1 mouse cellular context compared by ENCODE assay signal in the genomic region with DNA sequence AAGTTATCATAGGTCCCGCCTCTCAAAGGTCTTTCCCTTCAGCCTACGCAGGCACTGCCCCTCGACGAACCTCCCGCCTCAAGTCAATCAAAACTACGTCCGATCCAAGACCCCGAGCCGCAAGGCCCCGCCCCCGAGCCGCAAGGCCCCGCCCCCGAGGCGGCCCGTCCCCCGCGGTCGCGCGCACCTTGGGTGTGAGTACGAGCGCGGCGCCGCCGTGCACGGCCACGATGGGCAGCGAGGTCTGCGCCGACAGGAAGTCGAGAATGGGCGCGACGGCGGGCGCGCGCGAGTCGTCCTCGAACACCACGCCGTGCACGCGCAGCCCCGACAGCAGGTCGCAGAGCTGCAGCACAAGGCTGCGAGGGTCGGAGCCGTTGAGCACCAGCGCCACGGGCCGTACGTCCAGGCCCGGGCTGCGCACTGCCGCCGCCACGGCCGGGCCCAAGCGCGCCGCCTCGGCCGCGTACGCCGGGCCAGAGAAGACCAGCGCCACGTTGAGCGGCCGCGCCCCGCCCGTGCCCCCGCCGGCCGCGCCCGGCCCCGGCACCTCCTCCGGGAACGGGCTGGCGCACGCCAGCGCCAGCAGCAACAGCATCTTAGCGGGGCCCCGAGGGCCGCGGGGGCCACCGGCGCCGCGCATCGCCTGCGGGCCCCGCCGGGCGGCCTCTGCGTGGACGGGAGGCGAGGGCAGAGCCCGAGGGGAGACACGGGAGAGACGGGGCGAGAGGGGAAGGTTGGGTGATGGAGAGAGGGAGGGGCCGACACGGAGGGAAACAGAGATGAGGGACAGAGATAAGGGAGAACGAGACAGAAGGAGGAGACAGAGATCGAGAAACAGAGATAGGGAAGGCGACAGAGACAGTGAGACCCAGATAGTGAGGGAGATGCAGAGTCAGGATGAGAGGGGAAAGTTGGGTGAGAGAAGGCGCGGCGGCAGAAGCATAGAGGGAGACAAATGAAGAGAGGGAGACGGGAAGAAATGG.
A peak's percentile ranks its signal among the peaks of the same experiment; 100 is the strongest.
TF ChIP-seq lines count a peak whose summit lies in the region.

No protein-coding gene starts in this region.

TF ChIP-seq in MEL, 35 proteins besides CTCF, POLR2A, EP300 and RAD21 (continued from another document):
- TF ChIP-seq USF1 (IDR thresholded peaks at IDR 0.05; ENCODE audit: low read depth, low read length): no peak
- no peak for TF ChIP-seq USF2 (IDR thresholded peaks at IDR 0.05; ENCODE audit: borderline replicate concordance in 1 of 2, insufficient read depth in 1 of 2, low read depth in 1 of 2, low read length in 2 of 2)
- TF ChIP-seq ELF1 (IDR thresholded peaks at IDR 0.05; ENCODE audit: low read depth, low read length): peak; percentile 62
- TF ChIP-seq E2F4 (IDR thresholded peaks at IDR 0.05; ENCODE audit: borderline replicate concordance, low read depth, low read length): no peak
- TF ChIP-seq ZMIZ1 (IDR thresholded peaks at IDR 0.05; ENCODE audit: low read depth, low read length): 0 out of 2 replicates have a peak, but pooled peaks have one; percentile 23
- no peak for TF ChIP-seq GABPA (IDR thresholded peaks at IDR 0.05; ENCODE audit: low read depth, low read length)
- peak; percentile 21; the same call in 1 of the 2 replicates for TF ChIP-seq HCFC1 (IDR thresholded peaks at IDR 0.05; ENCODE audit: low read depth, low read length)
- TF ChIP-seq ETS1 (IDR thresholded peaks at IDR 0.05; ENCODE audit: low read depth, low read length): 0 out of 2 replicates have a peak, but pooled peaks have one; percentile 16
- 0 out of 2 replicates have a peak, but pooled peaks have one; percentile 13 for TF ChIP-seq POLR2AphosphoS2 (IDR thresholded peaks at IDR 0.05; ENCODE audit: low read length)
- no peak for TF ChIP-seq POLR2AphosphoS5 (IDR thresholded peaks at IDR 0.05; ENCODE audit: borderline replicate concordance, low read depth, low read length)
- TF ChIP-seq MAFK (IDR thresholded peaks at IDR 0.05; ENCODE audit: borderline replicate concordance, low read depth, low read length): no peak
- peak; percentile 21; the same call in 1 of the 2 replicates for TF ChIP-seq MXI1 (IDR thresholded peaks at IDR 0.05; ENCODE audit: low read depth, low read length)
- no peak for TF ChIP-seq CHD2 (IDR thresholded peaks at IDR 0.05; ENCODE audit: low read length)
- peak; percentile 45; the same call in 1 of the 2 replicates for TF ChIP-seq MAZ (IDR thresholded peaks at IDR 0.05; ENCODE audit: low read depth, low read length)
- TF ChIP-seq SIN3A (IDR thresholded peaks at IDR 0.05; ENCODE audit: low read length): no peak
- TF ChIP-seq JUND (IDR thresholded peaks at IDR 0.05; ENCODE audit: low read depth, low read length): no peak
- no peak for TF ChIP-seq MEF2A (IDR thresholded peaks at IDR 0.05; ENCODE audit: extremely low read depth, insufficient replicate concordance, low read depth, low read length, poor library complexity, severe bottlenecking)
- no peak for TF ChIP-seq ZC3H11A (IDR thresholded peaks at IDR 0.05; ENCODE audit: low read depth, low read length)
- TF ChIP-seq MAX (IDR thresholded peaks at IDR 0.05; ENCODE audit: low read length): peak; percentile 55; the same call in 1 of the 2 replicates
- no peak for TF ChIP-seq CHD1 (IDR thresholded peaks at IDR 0.05; ENCODE audit: low read depth, low read length)
- TF ChIP-seq TAL1 (IDR thresholded peaks at IDR 0.05; ENCODE audit: low read length): no peak
- TF ChIP-seq KAT2A (conservative IDR thresholded peaks at IDR 0.05; ENCODE audit: low read depth, low read length): no peak
- no peak for TF ChIP-seq ZKSCAN1 (IDR thresholded peaks at IDR 0.05; ENCODE audit: low read depth, low read length)
- TF ChIP-seq GATA1 (IDR thresholded peaks at IDR 0.05; ENCODE audit: low read depth, low read length): peak; percentile 83
- TF ChIP-seq TBP (IDR thresholded peaks at IDR 0.05; ENCODE audit: low read depth, low read length): no peak
- TF ChIP-seq UBTF (IDR thresholded peaks at IDR 0.05; ENCODE audit: borderline replicate concordance, insufficient read depth, low read depth, low read length): no peak
- peak; percentile 41; the same call in 1 of the 2 replicates for TF ChIP-seq NRF1 (IDR thresholded peaks at IDR 0.05; ENCODE audit: insufficient read depth, low read depth, low read length, poor library complexity, severe bottlenecking)
- no peak for TF ChIP-seq BHLHE40 (IDR thresholded peaks at IDR 0.05; ENCODE audit: borderline replicate concordance, low read depth, low read length)
- no peak for TF ChIP-seq SMC3 (IDR thresholded peaks at IDR 0.05; ENCODE audit: low read depth, low read length)
- TF ChIP-seq MYC (IDR thresholded peaks at IDR 0.05; ENCODE audit: low read depth, low read length): no peak
